Mouse (Mus musculus): ENCODE results near the gene Ppp2r5e.

DNA sequence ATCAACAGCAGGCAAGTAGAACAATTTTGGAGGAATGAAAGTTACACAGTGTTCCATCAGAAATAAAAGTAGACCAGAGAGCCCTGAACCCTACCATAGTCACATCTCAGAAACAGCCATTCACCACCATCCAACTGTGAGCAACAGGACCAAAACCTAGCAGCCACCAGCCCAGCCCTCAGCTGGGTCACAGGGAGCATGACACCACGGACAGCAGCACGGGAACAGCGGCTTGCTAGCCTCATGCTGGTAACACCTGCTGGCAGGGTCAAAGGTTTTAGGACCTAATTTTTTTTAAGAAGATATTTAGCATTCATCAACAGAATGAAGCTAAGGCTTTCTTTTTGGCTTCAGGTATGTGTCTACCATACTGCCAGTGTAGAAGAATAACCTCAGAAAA is 12.3 kb downstream of the Ppp2r5e start:
- TF ChIP-seq CTCF (IDR thresholded peaks at IDR 0.05; ENCODE audit: low read depth, low read length) (no peak), POLR2A (IDR thresholded peaks at IDR 0.05; ENCODE audit: extremely low read depth, insufficient read depth, low read length) (no peak)

Measured in liver, adult 2 months (tissue).